In genomic region chr3:146520226-146520797, GRCm38 (mm10) we compare ENCODE assay signal across 8 mouse cellular contexts. TPM values are rescaled to one million over a fixed set of nuclear protein-coding genes. Genes with fewer than 3 reads are reported as not detected.
DNase-seq lines count a peak whose midpoint lies in the region; ATAC-seq and TF ChIP-seq lines count a peak whose summit lies in the region.

No protein-coding gene starts in this region.

- no peak for ATAC-seq in kidney, embryonic 14.5 days (ENCODE audit: low FRiP score, low TSS enrichment)
- no peak for ATAC-seq in hindbrain, embryonic 15.5 days (ENCODE audit: low FRiP score, low read depth)
- ATAC-seq in midbrain, embryonic 16.5 days = peak; percentile 27

- no peak for TF ChIP-seq POLR2A in bone marrow macrophage, adult 2 months (IDR thresholded peaks at IDR 0.05; ENCODE audit: borderline replicate concordance, low read depth, low read length)

- no peak for TF ChIP-seq CTCF in bone marrow macrophage, adult 2 months (IDR thresholded peaks at IDR 0.05; ENCODE audit: low read depth, low read length)

- H3K4me1 ChIP-seq in kidney, embryonic 14.5 days (ENCODE audit: control insufficient read depth, insufficient read depth, low read length) = no peaks in the 10 kb centered on the region
- H3K4me1 ChIP-seq in bone marrow macrophage, adult 2 months (ENCODE audit: control insufficient read depth, insufficient read depth, low read length) = peaks cover 4% of the 10 kb centered on the region; the same call in 1 of the 2 replicates
- H3K4me1 ChIP-seq in hindbrain, embryonic 15.5 days (replicated peaks) = peaks cover 12% of the 10 kb centered on the region
- peaks cover 5% of the 10 kb centered on the region for H3K4me1 ChIP-seq in midbrain, embryonic 16.5 days (ENCODE audit: control insufficient read depth, insufficient read depth, low read length)

- H3K36me3 ChIP-seq in kidney, embryonic 14.5 days (ENCODE audit: control insufficient read depth, insufficient read depth, low read length) = peaks cover 25% of the 10 kb centered on the region
- peaks cover 21% of the 10 kb centered on the region for H3K36me3 ChIP-seq in hindbrain, embryonic 15.5 days
- H3K36me3 ChIP-seq in midbrain, embryonic 16.5 days (ENCODE audit: control insufficient read depth, insufficient read depth, low read length) = peaks cover 10% of the 10 kb centered on the region

- no peaks in the 10 kb centered on the region for H3K9me3 ChIP-seq in kidney, embryonic 14.5 days (ENCODE audit: control insufficient read depth, low read length)
- no peaks in the 10 kb centered on the region for H3K9me3 ChIP-seq in hindbrain, embryonic 15.5 days
- H3K9me3 ChIP-seq in midbrain, embryonic 16.5 days (replicated peaks; ENCODE audit: control insufficient read depth, low read length, poor library complexity, severe bottlenecking) = no peaks in the 10 kb centered on the region

- H3K4me2 ChIP-seq in kidney, embryonic 14.5 days (replicated peaks; ENCODE audit: low read depth, low read length) = peak overlapping the region; percentile 67
- H3K4me2 ChIP-seq in hindbrain, embryonic 15.5 days = peak overlapping the region; percentile 70
- H3K4me2 ChIP-seq in midbrain, embryonic 16.5 days (ENCODE audit: low read length) = peak overlapping the region; percentile 56

- no peaks in the 10 kb centered on the region for H3K27me3 ChIP-seq in kidney, embryonic 14.5 days (ENCODE audit: control insufficient read depth, insufficient read depth, low read length)
- no peaks in the 10 kb centered on the region for H3K27me3 ChIP-seq in hindbrain, embryonic 15.5 days
- H3K27me3 ChIP-seq in midbrain, embryonic 16.5 days (ENCODE audit: control insufficient read depth, insufficient read depth, low read depth, low read length) = no peaks in the 10 kb centered on the region

- DNase-seq in kidney, adult 9 months = no peak
- no peak for DNase-seq in natural killer cell, adult 2 months (ENCODE audit: low spot score in 2 of 2)
- no peak for DNase-seq in urinary bladder, postnatal 25 days (ENCODE audit: low spot score)
- no peak for DNase-seq in left cerebral cortex, postnatal 4 days

- intact Hi-C loops in left cerebral cortex, postnatal 4 days (cut with DNase I) = loop anchor here (10.0 kb wide), 1 partner anchor 254 kb away; no protein-coding TSS in a partner anchor

- peak overlapping the region; percentile 98; the same call in 1 of the 2 replicates for H3K27ac ChIP-seq in kidney, embryonic 14.5 days (ENCODE audit: low read depth, low read length)
- H3K27ac ChIP-seq in bone marrow macrophage, adult 2 months (ENCODE audit: insufficient read depth, low read depth, low read length) = peak overlapping the region; percentile 46
- peak overlapping the region; percentile 99 for H3K27ac ChIP-seq in hindbrain, embryonic 15.5 days (replicated peaks)
- peak overlapping the region; percentile 98 for H3K27ac ChIP-seq in midbrain, embryonic 16.5 days (ENCODE audit: low read length)

- H3K9ac ChIP-seq in kidney, embryonic 14.5 days (ENCODE audit: low read depth, low read length) = peak overlapping the region; percentile 89
- peak overlapping the region; percentile 87 for H3K9ac ChIP-seq in hindbrain, embryonic 15.5 days
- H3K9ac ChIP-seq in midbrain, embryonic 16.5 days (ENCODE audit: low read depth, low read length) = peak overlapping the region; percentile 85

- WGBS in kidney, embryonic 14.5 days = 34% methylated on average over 5 of the region's 5 CpGs
- 31% methylated on average over 5 of the region's 5 CpGs for WGBS in hindbrain, embryonic 15.5 days
- 32% methylated on average over 5 of the region's 5 CpGs for WGBS in midbrain, embryonic 16.5 days

- peak overlapping the region; percentile 86 for H3K4me3 ChIP-seq in kidney, embryonic 14.5 days (ENCODE audit: low read length)
- H3K4me3 ChIP-seq in bone marrow macrophage, adult 2 months (ENCODE audit: insufficient read depth, low read length) = peak overlapping the region; percentile 100
- H3K4me3 ChIP-seq in hindbrain, embryonic 15.5 days = peak overlapping the region; percentile 75
- H3K4me3 ChIP-seq in midbrain, embryonic 16.5 days (ENCODE audit: low read depth, low read length) = peak overlapping the region; percentile 85

RNA-seq across cellular contexts. Expression of gene Rpf1, which starts 0.9 kb away (rescaled TPM):
- 69.5 and 78.7 TPM in 2 replicates for polyA plus RNA-seq in kidney, embryonic 14.5 days (2014; fragmentation: Nextera tagmentation; extraction: Ambion mirVana)
- polyA plus RNA-seq in bone marrow macrophage, adult 2 months (2012; ENCODE audit: insufficient read depth, insufficient read length, missing spikeins) = 39.9 and 47.4 TPM in 2 replicates
- 37.0 and 37.6 TPM in 2 replicates for polyA plus RNA-seq in hindbrain, embryonic 15.5 days (2015; fragmentation: Nextera tagmentation; extraction: Ambion mirVana)
- 37.4 and 39.9 TPM in 2 replicates for polyA plus RNA-seq in midbrain, embryonic 16.5 days (2015; fragmentation: Nextera tagmentation; extraction: Ambion mirVana)
- total RNA-seq in left cerebral cortex, postnatal 4 days (2021) = 10 to 100 TPM; 22.5 to 24.5 TPM

RNA-seq across cellular contexts. Expression of gene Gng5, which starts 20.7 kb away (rescaled TPM):
- polyA plus RNA-seq in kidney, embryonic 14.5 days (2014; fragmentation: Nextera tagmentation; extraction: Ambion mirVana) = 1,038 and 1,404 TPM in 2 replicates
- polyA plus RNA-seq in bone marrow macrophage, adult 2 months (2012; ENCODE audit: insufficient read depth, insufficient read length, missing spikeins) = 450 and 503 TPM in 2 replicates
- polyA plus RNA-seq in hindbrain, embryonic 15.5 days (2015; fragmentation: Nextera tagmentation; extraction: Ambion mirVana) = 372 and 431 TPM in 2 replicates
- 256 and 276 TPM in 2 replicates for polyA plus RNA-seq in midbrain, embryonic 16.5 days (2015; fragmentation: Nextera tagmentation; extraction: Ambion mirVana)
- total RNA-seq in left cerebral cortex, postnatal 4 days (2021) = 10 to 100 TPM; 50.3 to 68.4 TPM

RNA-seq across cellular contexts. Expression of gene Spata1, which starts 20.8 kb away (rescaled TPM):
- polyA plus RNA-seq in kidney, embryonic 14.5 days (2014; fragmentation: Nextera tagmentation; extraction: Ambion mirVana) = 6.0 and 6.8 TPM in 2 replicates
- polyA plus RNA-seq in bone marrow macrophage, adult 2 months (2012; ENCODE audit: insufficient read depth, insufficient read length, missing spikeins) = 4.0 and 7.2 TPM in 2 replicates
- polyA plus RNA-seq in hindbrain, embryonic 15.5 days (2015; fragmentation: Nextera tagmentation; extraction: Ambion mirVana) = 5.4 and 5.6 TPM in 2 replicates
- 4.6 TPM in 2 replicates for polyA plus RNA-seq in midbrain, embryonic 16.5 days (2015; fragmentation: Nextera tagmentation; extraction: Ambion mirVana)
- 1 to 10 TPM; 5.0 to 8.3 TPM for total RNA-seq in left cerebral cortex, postnatal 4 days (2021)

RNA-seq across cellular contexts. Expression of gene Uox, which starts 49.9 kb away (rescaled TPM):
- polyA plus RNA-seq in kidney, embryonic 14.5 days (2014; fragmentation: Nextera tagmentation; extraction: Ambion mirVana) = not detected in 2 replicates
- polyA plus RNA-seq in bone marrow macrophage, adult 2 months (2012; ENCODE audit: insufficient read depth, insufficient read length, missing spikeins) = not detected in 2 replicates
- 0.14 and 0.18 TPM in 2 replicates for polyA plus RNA-seq in hindbrain, embryonic 15.5 days (2015; fragmentation: Nextera tagmentation; extraction: Ambion mirVana)
- polyA plus RNA-seq in midbrain, embryonic 16.5 days (2015; fragmentation: Nextera tagmentation; extraction: Ambion mirVana) = 0.09 TPM in 1 of 2 replicates, not detected in the other
- total RNA-seq in left cerebral cortex, postnatal 4 days (2021) = under 1 TPM; 0.18 to 0.38 TPM

Comparison
In these comparisons a context has a peak if more than half of its experiments do, and no peak if none do; other contexts are left out.
1. H3K27ac ChIP-seq: peak in every context shown above with its lines; median percentile 99 in hindbrain, embryonic 15.5 days; 98 in kidney, embryonic 14.5 days; 98 in midbrain, embryonic 16.5 days; 46 in bone marrow macrophage, adult 2 months.